Mouse (Mus musculus) intestine, embryonic 14.5 days (tissue): Measurements from ENCODE around the gene Kat6b. TPM values are rescaled to one million over a fixed set of nuclear protein-coding genes. Genes with fewer than 3 reads are reported as not detected.

ENCODE experiments used
- ATAC-seq: fragments of 200-750 bp; cut with Nextera tagmentation; replicated peaks from 2 replicates; pipeline ENCODE4 v1.8.0; 2017; ENCODE audit warnings: low read depth, moderate number of reproducible peaks, moderate TSS enrichment, moderate library complexity; ENCODE audit not compliant: low FRiP score, low TSS enrichment
- DNase-seq: peaks from one replicate; pipeline ENCODE4 v3.0.0-alpha.2; 2018; ENCODE audit warnings: low spot score
- H3K27ac ChIP-seq: fragments of 300-500 bp; sonication (generic); 2 replicates; pipeline ENCODE4 v1.5.1; 2014; ENCODE audit warnings: low read depth, mild to moderate bottlenecking, control low read depth
- H3K27me3 ChIP-seq: fragments of 300-500 bp; sonication (generic); replicated peaks from 2 replicates; pipeline ENCODE4 v1.6.1; 2014; ENCODE audit warnings: low read length, control low read depth; ENCODE audit not compliant: control insufficient read depth, insufficient read depth
- H3K36me3 ChIP-seq: fragments of 300-500 bp; sonication (generic); 2 replicates; pipeline ENCODE4 v1.6.1; 2014; ENCODE audit warnings: low read length, control low read depth; ENCODE audit not compliant: control insufficient read depth, insufficient read depth
- H3K4me1 ChIP-seq: fragments of 300-500 bp; sonication (generic); replicated peaks from 2 replicates; pipeline ENCODE4 v1.6.1; 2014; ENCODE audit warnings: low read length, control low read depth, mixed read lengths; ENCODE audit not compliant: control insufficient read depth, insufficient read depth
- H3K4me2 ChIP-seq: fragments of 300-500 bp; sonication (generic); 2 replicates; pipeline ENCODE4 v1.6.1; 2014; ENCODE audit warnings: low read length
- H3K4me3 ChIP-seq: fragments of 300-500 bp; sonication (generic); 2 replicates; pipeline ENCODE4 v1.5.1; 2014; ENCODE audit warnings: low read depth, low read length, control low read depth, mixed read lengths
- H3K9ac ChIP-seq: fragments of 300-500 bp; sonication (generic); 2 replicates; pipeline ENCODE4 v1.6.1; 2014; ENCODE audit warnings: mild to moderate bottlenecking, low read length
- H3K9me3 ChIP-seq: fragments of 300-500 bp; sonication (generic); 2 replicates; pipeline ENCODE4 v1.6.1; 2016; ENCODE audit warnings: low read length, control low read depth; ENCODE audit not compliant: control insufficient read depth
- WGBS: fragments of 180-500 bp; shearing (Covaris S2); extraction: QIAGEN DNeasy Blood & Tissue Kit; methylation state at CpG from one replicate; pipeline ENCODE4 v1.1.7; 2014; 5-methylcytosine and 5-hydroxymethylcytosine counted together
- polyA plus RNA-seq: library from polyadenylated mRNA; unstranded; fragments of >200 nt; fragmentation: Nextera tagmentation; extraction: Ambion mirVana; gene quantifications from 2 replicates; pipeline ENCODE4 v1.2.1, GENCODE M21; 2014

Gene Kat6b
- polyA plus RNA-seq = 18.0 and 19.6 TPM in 2 replicates

DNA sequence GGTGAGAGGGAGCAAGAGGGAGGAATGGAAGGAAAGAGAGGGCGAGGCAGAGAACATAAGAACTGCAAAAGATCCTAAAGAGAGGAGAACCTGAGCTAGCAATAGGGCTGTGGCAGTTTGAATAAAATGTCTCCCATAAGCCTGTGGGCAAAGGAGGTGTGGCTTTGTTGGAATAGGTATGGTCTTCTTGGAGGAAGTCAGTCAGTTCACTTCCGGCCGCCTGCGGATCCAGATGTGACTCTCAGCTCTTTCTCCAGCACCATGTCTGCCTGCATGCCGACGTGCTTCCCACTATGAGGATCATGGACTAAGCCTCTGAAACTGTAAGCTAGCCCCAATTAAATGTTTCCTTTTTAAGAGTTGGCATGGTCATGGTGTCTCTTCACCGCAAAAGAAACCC lies at the start of gene Kat6b:
Kat6b (plus strand) TSS at position 204 of the 400 bp plus-strand sequence.
- ATAC-seq = no peak
- Histone ChIP-seq H3K9ac (no peak within 1 kb of the TSS), H3K4me2 (no peak within 1 kb of the TSS), H3K9me3 (no peaks in the 10 kb centered on the region), H3K4me3 (no peak within 1 kb of the TSS), H3K36me3 (no peaks in the 10 kb centered on the region), H3K4me1 (no peaks in the 10 kb centered on the region), H3K27me3 (no peaks in the 10 kb centered on the region), H3K27ac (no peak within 1 kb of the TSS)
- 92% methylated on average over 7 of the region's 7 CpGs for WGBS
- no peak for DNase-seq

DNA sequence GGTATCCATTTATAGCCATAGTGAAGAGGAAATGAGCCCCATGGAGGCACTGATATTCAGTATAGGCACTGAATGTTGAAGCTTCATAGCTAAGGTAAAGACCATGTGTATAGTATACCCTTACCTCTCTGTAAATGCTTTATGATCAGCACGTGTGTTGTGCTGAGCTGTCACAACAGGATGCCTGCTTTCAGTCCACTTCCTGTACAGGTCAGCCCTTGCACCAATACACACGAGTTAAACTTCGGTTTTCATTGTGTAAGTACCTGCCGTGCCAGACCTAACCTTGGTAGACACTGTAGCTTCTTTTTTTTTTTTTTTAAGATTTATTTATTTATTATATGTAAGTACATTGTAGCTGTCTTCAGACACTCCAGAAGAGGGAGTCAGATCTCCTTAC lies 47.8 kb upstream of the Kat6b start:
- H3K27ac ChIP-seq = no peak overlapping the region
- H3K9me3 ChIP-seq = no peaks in the 10 kb centered on the region
- no peak overlapping the region for H3K4me2 ChIP-seq
- no peaks in the 10 kb centered on the region for H3K36me3 ChIP-seq
- ATAC-seq (no peak), DNase-seq (no peak)
- H3K4me3 ChIP-seq = no peak overlapping the region
- no peaks in the 10 kb centered on the region for H3K27me3 ChIP-seq
- WGBS = 82% methylated on average over 4 of the region's 4 CpGs
- H3K4me1 ChIP-seq = no peaks in the 10 kb centered on the region; the same call in 1 of the 2 replicates
- no peak overlapping the region for H3K9ac ChIP-seq

DNA sequence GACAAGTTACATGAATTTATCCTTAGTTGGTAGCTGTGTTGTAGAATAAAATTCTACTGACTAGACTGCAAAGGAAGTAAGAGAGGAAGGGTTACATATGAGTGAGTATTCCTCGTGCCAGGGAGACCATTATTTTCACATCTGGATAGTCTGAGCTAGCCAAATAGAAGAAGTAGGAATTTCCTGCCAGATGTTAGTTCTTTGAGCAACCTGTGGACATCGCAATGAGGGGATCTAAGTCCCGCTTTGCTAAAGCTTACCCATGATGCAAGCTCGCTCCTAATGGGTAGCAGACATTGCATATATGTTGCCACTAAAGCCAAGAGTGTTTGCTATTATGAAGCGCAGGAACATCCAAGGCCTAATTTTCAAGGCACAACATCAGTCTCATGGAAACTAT lies 47.2 kb upstream of the Kat6b start:
- no peak overlapping the region for H3K27ac ChIP-seq
- no peaks in the 10 kb centered on the region; the same call in 1 of the 2 replicates for H3K4me1 ChIP-seq
- no peak for ATAC-seq
- no peaks in the 10 kb centered on the region for H3K9me3 ChIP-seq
- WGBS = 72% methylated on average over 5 of the region's 5 CpGs
- H3K27me3 ChIP-seq = no peaks in the 10 kb centered on the region
- no peak for DNase-seq
- no peak overlapping the region for H3K9ac ChIP-seq
- H3K36me3 ChIP-seq = no peaks in the 10 kb centered on the region
- H3K4me3 ChIP-seq = no peak overlapping the region
- H3K4me2 ChIP-seq = no peak overlapping the region

DNA sequence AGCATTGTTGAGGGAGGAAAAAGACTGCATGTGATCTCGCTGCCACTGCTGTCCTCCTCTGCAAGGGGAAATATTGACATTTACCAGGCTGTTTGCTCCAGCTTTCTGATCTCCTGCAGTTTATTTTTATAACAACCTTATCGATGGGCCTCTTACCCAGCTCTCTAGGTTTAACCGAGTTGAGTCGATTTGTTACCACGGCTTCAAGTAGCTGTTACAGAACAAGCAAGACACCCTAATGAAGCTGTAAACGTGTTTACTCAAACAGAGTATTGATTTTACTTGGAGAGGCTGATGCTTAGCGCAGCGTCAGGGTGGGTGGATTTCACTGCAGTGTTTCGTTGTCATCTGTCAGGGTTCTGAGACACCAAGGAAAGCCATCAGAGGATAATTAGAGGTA lies 46.5 kb upstream of the Kat6b start:
- no peaks in the 10 kb centered on the region for H3K9me3 ChIP-seq
- no peak overlapping the region for H3K4me2 ChIP-seq
- H3K27me3 ChIP-seq = no peaks in the 10 kb centered on the region
- H3K27ac ChIP-seq = no peak overlapping the region
- no peaks in the 10 kb centered on the region; the same call in 1 of the 2 replicates for H3K4me1 ChIP-seq
- H3K9ac ChIP-seq = no peak overlapping the region
- H3K4me3 ChIP-seq = no peak overlapping the region
- no peak for ATAC-seq
- 34% methylated on average over 9 of the region's 9 CpGs for WGBS
- no peaks in the 10 kb centered on the region for H3K36me3 ChIP-seq
- DNase-seq = no peak

GRCm38 (mm10) chr14:21439785-21440184 lies 41.4 kb upstream of the Kat6b start:
- no peak overlapping the region for H3K4me2 ChIP-seq
- no peak for DNase-seq

GRCm38 (mm10) chr14:21440526-21440925 lies 40.7 kb upstream of the Kat6b start:
- H3K36me3 ChIP-seq = no peaks in the 10 kb centered on the region
- no peaks in the 10 kb centered on the region for H3K4me1 ChIP-seq
- no peak for DNase-seq
- WGBS = 96% methylated on average over 2 of the region's 2 CpGs
- H3K9me3 ChIP-seq = peaks cover 3% of the 10 kb centered on the region; the same call in 1 of the 2 replicates
- no peak overlapping the region for H3K9ac ChIP-seq
- no peak overlapping the region for H3K27ac ChIP-seq
- no peak for ATAC-seq
- H3K27me3 ChIP-seq = no peaks in the 10 kb centered on the region
- no peak overlapping the region for H3K4me3 ChIP-seq
- no peak overlapping the region for H3K4me2 ChIP-seq

More at GRCm38 (mm10) chr14:21439785-21440184, 41.4 kb upstream of the Kat6b start:
- Histone ChIP-seq H3K36me3 (no peaks in the 10 kb centered on the region), H3K27me3 (no peaks in the 10 kb centered on the region), H3K9ac (no peak overlapping the region), H3K9me3 (peaks cover 3% of the 10 kb centered on the region; the same call in 1 of the 2 replicates), H3K27ac (no peak overlapping the region), H3K4me1 (no peaks in the 10 kb centered on the region), H3K4me3 (no peak overlapping the region)
- WGBS = 25% methylated on average over 4 of the region's 4 CpGs
- ATAC-seq = no peak

DNA sequence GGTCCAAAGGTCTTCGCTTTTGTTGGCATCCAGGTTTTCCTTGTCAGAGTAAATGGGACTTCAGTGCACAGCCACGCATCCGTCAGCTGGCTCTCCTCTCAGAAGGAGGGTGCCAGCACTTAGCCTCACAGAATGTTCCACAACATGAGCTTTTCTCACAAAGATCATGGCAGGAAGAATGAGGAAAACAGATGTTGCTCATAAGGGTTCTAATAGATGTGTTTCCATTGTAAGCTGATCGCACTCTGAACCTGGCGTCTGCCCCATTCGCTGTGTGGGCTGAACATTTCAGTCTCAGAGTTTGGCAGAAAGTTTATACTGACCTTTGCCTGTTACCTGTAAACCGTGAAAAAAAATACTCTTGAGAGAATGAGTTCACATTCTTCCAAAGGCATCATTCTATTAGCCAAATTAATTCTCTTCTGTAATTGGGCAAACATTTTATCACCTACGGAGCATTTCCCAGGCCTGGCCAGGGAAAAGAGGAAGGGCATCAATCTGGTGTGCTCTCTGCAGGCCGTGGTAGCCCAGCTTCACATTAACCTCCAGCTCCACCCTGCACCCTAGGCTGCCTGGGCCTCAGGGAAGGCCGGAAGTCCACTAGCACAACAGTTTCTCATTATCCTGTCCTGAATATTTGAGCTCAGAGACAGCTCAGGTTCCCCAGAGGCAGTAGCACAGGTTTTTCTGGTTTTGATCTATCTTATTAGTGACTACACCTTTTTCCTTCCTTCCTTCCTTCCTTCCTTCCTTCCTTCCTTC lies 39.3 kb upstream of the Kat6b start:
- H3K36me3 ChIP-seq = no peaks in the 10 kb centered on the region
- no peak overlapping the region for H3K27ac ChIP-seq
- H3K9me3 ChIP-seq = peaks cover 3% of the 10 kb centered on the region; the same call in 1 of the 2 replicates
- no peak for ATAC-seq
- no peak overlapping the region for H3K4me3 ChIP-seq
- H3K27me3 ChIP-seq = no peaks in the 10 kb centered on the region
- no peaks in the 10 kb centered on the region for H3K4me1 ChIP-seq
- no peak for DNase-seq
- H3K4me2 ChIP-seq = no peak overlapping the region
- WGBS = 53% methylated on average over 10 of the region's 10 CpGs
- H3K9ac ChIP-seq = no peak overlapping the region

GRCm38 (mm10) chr14:21452581-21452980 lies 28.7 kb upstream of the Kat6b start:
- DNase-seq = no peak
- 70% methylated on average over 4 of the region's 4 CpGs for WGBS
- Histone ChIP-seq H3K9ac (no peak overlapping the region), H3K27me3 (no peaks in the 10 kb centered on the region), H3K9me3 (no peaks in the 10 kb centered on the region), H3K27ac (no peak overlapping the region), H3K36me3 (no peaks in the 10 kb centered on the region), H3K4me2 (no peak overlapping the region), H3K4me3 (no peak overlapping the region), H3K4me1 (no peaks in the 10 kb centered on the region)
- ATAC-seq = no peak

GRCm38 (mm10) chr14:21453896-21454295 lies 27.3 kb upstream of the Kat6b start:
- ATAC-seq (no peak), DNase-seq (no peak)
- Histone ChIP-seq H3K36me3 (no peaks in the 10 kb centered on the region), H3K9ac (no peak overlapping the region), H3K4me1 (no peaks in the 10 kb centered on the region), H3K9me3 (no peaks in the 10 kb centered on the region), H3K27me3 (no peaks in the 10 kb centered on the region), H3K4me2 (no peak overlapping the region), H3K4me3 (no peak overlapping the region), H3K27ac (no peak overlapping the region)
- 70% methylated on average over 2 of the region's 2 CpGs for WGBS
